17 mouse cellular contexts compared by ENCODE assay signal in the genomic region with DNA sequence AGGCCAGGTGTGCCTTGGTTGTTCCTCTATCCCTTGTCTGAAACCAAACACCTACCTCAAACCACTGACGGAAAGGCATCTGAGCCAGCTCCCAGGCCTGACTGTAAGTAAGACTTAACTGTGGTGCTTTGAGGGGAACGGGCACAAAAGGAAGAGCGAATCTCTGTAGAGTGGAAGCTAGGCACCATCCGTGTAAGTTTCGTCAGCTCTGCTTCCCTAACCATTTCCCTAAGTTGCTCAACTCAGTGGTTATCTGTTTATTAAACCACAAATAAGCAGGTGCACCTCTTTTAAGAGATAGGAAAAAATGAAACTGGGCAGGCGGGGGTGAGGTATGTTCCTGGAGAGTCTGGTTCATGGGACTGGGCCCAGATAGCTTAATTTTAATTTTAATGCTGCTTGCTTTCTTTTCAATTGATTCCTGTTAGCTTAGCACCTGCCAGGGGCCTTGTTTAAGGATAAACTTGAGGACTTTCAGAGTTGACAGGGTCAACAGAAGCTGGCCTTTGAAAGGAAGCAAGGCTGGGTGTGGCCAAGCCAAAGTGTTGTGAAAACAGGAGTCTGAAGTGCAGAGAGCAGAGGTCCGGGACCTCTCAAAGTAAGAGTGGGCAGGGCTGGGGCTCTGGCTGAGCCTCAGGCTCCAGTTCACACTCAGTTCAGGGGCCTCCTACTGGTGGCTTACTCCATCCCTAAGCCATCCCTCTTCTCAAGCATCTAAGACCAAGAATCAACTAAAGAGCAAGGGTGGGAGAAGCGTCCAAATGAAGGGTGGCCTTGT. TPM values are rescaled to one million over a fixed set of nuclear protein-coding genes. Genes with fewer than 3 reads are reported as not detected.
DNase-seq lines count a peak whose midpoint lies in the region; ATAC-seq lines count a peak whose summit lies in the region.
"Had no signal": no experiment of that assay in that cellular context is flagged by ENCODE, and none has a peak within 500 bp of the region (broad histone marks: within the 10 kb centered on the region; RNA-seq: fewer than 3 reads in every experiment).

No protein-coding gene starts in this region.

- peak; percentile 40 for ATAC-seq in granulocyte monocyte progenitor cell, adult 5-6 weeks (replicated peaks; ENCODE audit: poor library complexity, severe bottlenecking)
- peak; percentile 35; the same call in 1 of the 2 replicates for ATAC-seq in lung, embryonic 15.5 days (ENCODE audit: borderline replicate concordance, extremely low read depth, low FRiP score, low TSS enrichment)
- ATAC-seq in stomach, embryonic 16.5 days (ENCODE audit: insufficient read depth, low FRiP score): no peak

- WGBS in lung, embryonic 15.5 days: 41% methylated on average over 8 of the region's 8 CpGs
- 45% methylated on average over 8 of the region's 8 CpGs for WGBS in stomach, embryonic 16.5 days

- no peaks in the 10 kb centered on the region for H3K27me3 ChIP-seq in lung, embryonic 15.5 days
- H3K27me3 ChIP-seq in stomach, embryonic 16.5 days (ENCODE audit: control insufficient read depth, insufficient read depth, low read length): no peaks in the 10 kb centered on the region

- H3K4me2 ChIP-seq in lung, embryonic 15.5 days: no peak overlapping the region
- H3K4me2 ChIP-seq in stomach, embryonic 16.5 days (ENCODE audit: low read depth, low read length): no peak overlapping the region

- H3K9me3 ChIP-seq in lung, embryonic 15.5 days: no peaks in the 10 kb centered on the region
- H3K9me3 ChIP-seq in stomach, embryonic 16.5 days (replicated peaks; ENCODE audit: control insufficient read depth, low read length): no peaks in the 10 kb centered on the region

- no peak overlapping the region for H3K9ac ChIP-seq in lung, embryonic 15.5 days
- H3K9ac ChIP-seq in stomach, embryonic 16.5 days (ENCODE audit: low read length): no peak overlapping the region

- peak; percentile 32 for DNase-seq in kidney, postnatal 14 days
- DNase-seq in right cerebral cortex, postnatal 10 days (ENCODE audit: low spot score in 2 of 2): no peak
- DNase-seq in gastrocnemius, postnatal 36 days: no peak
- no peak for DNase-seq in layer of hippocampus, adult 18-20 months (ENCODE audit: low spot score in 2 of 2)
- DNase-seq: cerebellum, postnatal 36 days; thymus, postnatal 36 days had no signal

- intact Hi-C loops in gastrocnemius, postnatal 36 days (cut with DNase I): loop anchor here (5.0 to 10.0 kb wide), 2 partner anchors 235 to 347 kb away; no protein-coding TSS in a partner anchor

- peak overlapping the region; percentile 38 for H3K27ac ChIP-seq in lung, embryonic 15.5 days
- H3K27ac ChIP-seq in stomach, embryonic 16.5 days (ENCODE audit: low read length): peak overlapping the region; percentile 33

- no peaks in the 10 kb centered on the region for H3K36me3 ChIP-seq in lung, embryonic 15.5 days
- H3K36me3 ChIP-seq in stomach, embryonic 16.5 days (ENCODE audit: control insufficient read depth, insufficient read depth, low read length): no peaks in the 10 kb centered on the region

- H3K4me1 ChIP-seq in lung, embryonic 15.5 days: peaks cover 40% of the 10 kb centered on the region
- peaks cover 6% of the 10 kb centered on the region; the same call in 1 of the 2 replicates for H3K4me1 ChIP-seq in stomach, embryonic 16.5 days (ENCODE audit: control insufficient read depth, insufficient read depth, low read length)

- H3K4me3 ChIP-seq in lung, embryonic 15.5 days: no peak overlapping the region
- H3K4me3 ChIP-seq in stomach, embryonic 16.5 days (replicated peaks; ENCODE audit: low read length): no peak overlapping the region
- H3K4me3 ChIP-seq: erythroblast, embryonic 14.5 days; megakaryocyte, embryonic 14.5 days; myocyte had no signal

RNA-seq across cellular contexts. Expression of a gene that starts 2.7 kb away (rescaled TPM):
- total RNA-seq in granulocyte monocyte progenitor cell, adult 5-6 weeks (2014; fragmentation: Nextera tagmentation): not detected in 2 replicates
- total RNA-seq in granulocyte monocyte progenitor cell, adult 5-6 weeks (2017): not detected in 2 replicates
- polyA plus RNA-seq in lung, embryonic 15.5 days (2015; fragmentation: Nextera tagmentation; extraction: Ambion mirVana): not detected in 2 replicates
- 0.27 TPM in 1 of 2 replicates, not detected in the other for polyA plus RNA-seq in stomach, embryonic 16.5 days (2015; fragmentation: Nextera tagmentation; extraction: Ambion mirVana)
- not detected for total RNA-seq in gastrocnemius, postnatal 36 days (2021)
- not detected for total RNA-seq in layer of hippocampus, adult 18-20 months (2021)
- total RNA-seq: gastrocnemius, adult 8-10 months; left cerebral cortex, postnatal 14 days had no signal
- polyA plus RNA-seq: erythroblast, embryonic 14.5 days; heart, postnatal 0 days; intestine, embryonic 14.5 days; myocyte had no signal

RNA-seq across cellular contexts. Expression of a gene that starts 10.4 kb away (rescaled TPM):
- total RNA-seq in granulocyte monocyte progenitor cell, adult 5-6 weeks (2014; fragmentation: Nextera tagmentation): not detected in 2 replicates
- total RNA-seq in granulocyte monocyte progenitor cell, adult 5-6 weeks (2017): not detected in 2 replicates
- 0.04 and 0.09 TPM in 2 replicates for polyA plus RNA-seq in lung, embryonic 15.5 days (2015; fragmentation: Nextera tagmentation; extraction: Ambion mirVana)
- 0.22 and 0.31 TPM in 2 replicates for polyA plus RNA-seq in stomach, embryonic 16.5 days (2015; fragmentation: Nextera tagmentation; extraction: Ambion mirVana)
- under 1 TPM; 0.18 to 0.22 TPM for total RNA-seq in gastrocnemius, postnatal 36 days (2021)
- not detected for total RNA-seq in layer of hippocampus, adult 18-20 months (2021)
- total RNA-seq: ES-E14; left cerebral cortex, postnatal 14 days had no signal
- polyA plus RNA-seq: heart, postnatal 0 days had no signal
